Mouse (Mus musculus) midbrain, embryonic 12.5 days (tissue): ENCODE measurements at regions not wholly inside any gene's neighbourhood (a gene's known extent, or its start where the extent isn't known, plus 50 kb on each side); places are given as distances from the start of the nearest gene placed in this dataset.
A peak's percentile ranks its signal among the peaks of the same experiment; 100 is the strongest.

ENCODE experiments used
- ATAC-seq: fragments of 200-750 bp; cut with Nextera tagmentation; 2 replicates; pipeline ENCODE4 v1.8.0; 2017; ENCODE audit warnings: low read depth, moderate TSS enrichment, moderate library complexity; ENCODE audit not compliant: low FRiP score
- H3K27ac ChIP-seq: fragments of 300-500 bp; sonication (generic); replicated peaks from 2 replicates; pipeline ENCODE4 v1.5.1; 2016; ENCODE audit warnings: mild to moderate bottlenecking
- H3K27me3 ChIP-seq: fragments of 300-500 bp; sonication (generic); 2 replicates; pipeline ENCODE4 v1.6.1; 2016; ENCODE audit warnings: mild to moderate bottlenecking
- H3K36me3 ChIP-seq: fragments of 300-500 bp; sonication (generic); 2 replicates; pipeline ENCODE4 v1.6.1; 2016
- H3K4me1 ChIP-seq: fragments of 300-500 bp; sonication (generic); 2 replicates; pipeline ENCODE4 v1.6.1; 2016
- H3K4me2 ChIP-seq: fragments of 300-500 bp; sonication (generic); replicated peaks from 2 replicates; pipeline ENCODE4 v1.6.1; 2016; ENCODE audit warnings: mild to moderate bottlenecking, moderate library complexity
- H3K4me3 ChIP-seq: fragments of 300-500 bp; sonication (generic); 2 replicates; pipeline ENCODE4 v1.5.1; 2016; ENCODE audit warnings: mild to moderate bottlenecking
- H3K9ac ChIP-seq: fragments of 300-500 bp; sonication (generic); replicated peaks from 2 replicates; pipeline ENCODE4 v1.6.1; 2016; ENCODE audit warnings: mild to moderate bottlenecking, moderate library complexity
- H3K9me3 ChIP-seq: fragments of 300-500 bp; sonication (generic); 2 replicates; pipeline ENCODE4 v1.6.1; 2016; ENCODE audit warnings: mild to moderate bottlenecking
- WGBS: fragments of 180-500 bp; shearing (Covaris S2); methylation state at CpG from one replicate; pipeline ENCODE4 v1.1.7; 2016; 5-methylcytosine and 5-hydroxymethylcytosine counted together

GRCm38 (mm10) chr6:100088576-100088975 lies 198.7 kb downstream of the Rybp start:
- Histone ChIP-seq H3K27me3 (peaks cover 4% of the 10 kb centered on the region; the same call in 1 of the 2 replicates), H3K4me2 (no peak overlapping the region), H3K4me1 (no peaks in the 10 kb centered on the region), H3K9me3 (0 out of 2 replicates have a peak, but pooled peaks cover 7% of the 10 kb centered on the region), H3K9ac (no peak overlapping the region), H3K4me3 (no peak overlapping the region), H3K36me3 (no peaks in the 10 kb centered on the region), H3K27ac (no peak overlapping the region)
- ATAC-seq = no peak
- whole genome bisulfite sequencing = 70% methylated on average over 4 of the region's 4 CpGs

- ATAC-seq = no peak
- no peak overlapping the region for H3K4me3 ChIP-seq
- 91% methylated on average over 7 of the region's 7 CpGs for WGBS
Measured at GRCm38 (mm10) chr6:100086807-100087206, 200.5 kb downstream of the Rybp start.

GRCm38 (mm10) chr6:100085981-100086380 lies 201.3 kb downstream of the Rybp start:
- Histone ChIP-seq H3K9ac (no peak overlapping the region), H3K4me3 (no peak overlapping the region), H3K27me3 (peaks cover 4% of the 10 kb centered on the region; the same call in 1 of the 2 replicates), H3K4me2 (no peak overlapping the region), H3K36me3 (no peaks in the 10 kb centered on the region), H3K9me3 (0 out of 2 replicates have a peak, but pooled peaks cover 7% of the 10 kb centered on the region), H3K4me1 (no peaks in the 10 kb centered on the region), H3K27ac (no peak overlapping the region)
- ATAC-seq = no peak
- 33% methylated on average over 1 of the region's 1 CpGs for WGBS

More at GRCm38 (mm10) chr6:100086807-100087206, 200.5 kb downstream of the Rybp start:
- Histone ChIP-seq H3K4me2 (no peak overlapping the region), H3K4me1 (no peaks in the 10 kb centered on the region), H3K27ac (no peak overlapping the region), H3K36me3 (no peaks in the 10 kb centered on the region), H3K27me3 (peaks cover 4% of the 10 kb centered on the region; the same call in 1 of the 2 replicates), H3K9me3 (0 out of 2 replicates have a peak, but pooled peaks cover 7% of the 10 kb centered on the region), H3K9ac (no peak overlapping the region)

DNA sequence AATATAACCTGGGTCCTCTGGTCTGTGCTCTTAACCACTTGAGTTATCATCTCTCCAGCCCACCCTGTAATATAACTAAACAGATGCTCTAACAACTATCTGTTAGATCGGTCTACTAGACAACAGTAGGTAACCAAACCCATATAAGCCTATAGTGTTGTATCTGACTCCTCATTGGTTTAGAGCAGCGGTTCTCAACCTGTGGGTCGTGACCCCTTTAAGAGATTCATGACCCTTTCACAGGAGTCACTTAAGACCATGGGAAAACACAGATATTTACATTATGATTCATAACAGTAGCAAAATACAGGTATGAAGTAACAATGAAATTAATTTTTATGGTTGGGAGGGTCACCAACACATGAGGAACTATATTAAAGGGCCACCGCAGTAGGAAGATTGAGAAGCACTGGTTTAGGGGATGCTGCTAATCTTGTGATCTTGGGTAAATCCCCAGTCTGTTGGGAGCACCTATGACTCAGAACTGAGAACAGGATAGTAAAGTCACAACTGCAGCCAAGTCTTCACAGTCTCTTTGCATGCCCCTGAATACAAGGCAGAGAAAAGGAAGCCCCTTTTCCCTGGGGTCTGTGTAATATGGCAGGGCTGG lies 203.3 kb downstream of the Rybp start:
- Histone ChIP-seq H3K4me3 (no peak overlapping the region), H3K4me1 (no peaks in the 10 kb centered on the region), H3K9me3 (0 out of 2 replicates have a peak, but pooled peaks cover 7% of the 10 kb centered on the region), H3K4me2 (no peak overlapping the region), H3K27ac (no peak overlapping the region), H3K9ac (no peak overlapping the region), H3K27me3 (no peaks in the 10 kb centered on the region; the same call in 1 of the 2 replicates), H3K36me3 (no peaks in the 10 kb centered on the region)
- no peak for ATAC-seq
- 92% methylated on average over 4 of the region's 4 CpGs for WGBS

- H3K4me2 ChIP-seq = no peak overlapping the region
- no peak for ATAC-seq
- WGBS = 88% methylated on average over 5 of the region's 5 CpGs
Measured at GRCm38 (mm10) chr6:100083127-100083526, 204.2 kb downstream of the Rybp start.

DNA sequence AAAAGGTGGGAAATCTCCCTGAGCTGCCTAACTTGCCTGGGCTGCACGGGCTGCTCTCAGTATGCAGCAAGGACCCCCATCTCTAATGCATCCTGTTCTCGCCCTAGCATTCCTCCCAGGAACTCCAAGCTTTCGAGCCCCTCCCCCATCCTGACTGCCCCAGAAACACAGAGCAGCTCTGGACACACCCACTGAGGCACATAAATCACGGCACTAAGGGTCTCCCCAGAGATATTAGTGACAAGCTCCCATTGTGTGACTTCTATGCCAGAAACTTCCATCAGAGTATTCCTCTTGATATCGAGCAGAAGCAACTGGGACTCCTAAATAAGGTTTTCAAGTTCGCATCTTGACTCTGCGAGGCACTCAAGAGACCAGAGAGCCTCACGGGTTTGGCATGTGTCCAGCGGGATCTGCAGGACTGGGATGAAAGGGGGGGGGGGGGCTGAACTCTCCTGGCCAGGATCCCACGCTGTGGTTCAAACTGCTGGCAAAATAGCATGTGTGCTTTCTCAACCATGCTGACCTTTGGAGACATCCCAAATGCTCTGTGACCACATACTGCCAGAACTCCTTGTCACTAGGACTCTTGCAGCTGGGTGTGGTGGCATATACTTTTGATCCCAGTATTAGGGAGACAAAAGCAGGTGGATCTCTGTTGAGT lies 212.5 kb downstream of the Rybp start:
- 26% methylated on average over 10 of the region's 10 CpGs for WGBS
- 0 out of 2 replicates have a peak, but pooled peaks have one; percentile 19 for ATAC-seq
- Histone ChIP-seq H3K4me1 (peaks cover 11% of the 10 kb centered on the region), H3K36me3 (no peaks in the 10 kb centered on the region), H3K9me3 (no peaks in the 10 kb centered on the region), H3K9ac (no peak overlapping the region), H3K27me3 (peaks cover 24% of the 10 kb centered on the region), H3K4me3 (no peak overlapping the region), H3K4me2 (no peak overlapping the region), H3K27ac (no peak overlapping the region)

More at GRCm38 (mm10) chr6:100083127-100083526, 204.2 kb downstream of the Rybp start:
- Histone ChIP-seq H3K4me3 (no peak overlapping the region), H3K9ac (no peak overlapping the region), H3K9me3 (0 out of 2 replicates have a peak, but pooled peaks cover 7% of the 10 kb centered on the region), H3K36me3 (no peaks in the 10 kb centered on the region), H3K27me3 (no peaks in the 10 kb centered on the region), H3K27ac (no peak overlapping the region), H3K4me1 (no peaks in the 10 kb centered on the region)

- Histone ChIP-seq H3K4me1 (peaks cover 11% of the 10 kb centered on the region), H3K27me3 (peaks cover 29% of the 10 kb centered on the region), H3K9ac (no peak overlapping the region), H3K27ac (no peak overlapping the region), H3K9me3 (no peaks in the 10 kb centered on the region), H3K4me2 (no peak overlapping the region), H3K36me3 (no peaks in the 10 kb centered on the region), H3K4me3 (no peak overlapping the region)
- 81% methylated on average over 6 of the region's 6 CpGs for WGBS
- no peak for ATAC-seq
Measured at GRCm38 (mm10) chr6:100072261-100072968, 214.9 kb downstream of the Rybp start.

GRCm38 (mm10) chr6:100069151-100069550 lies 218.1 kb downstream of the Rybp start:
- no peak for ATAC-seq
- no peaks in the 10 kb centered on the region for H3K4me1 ChIP-seq
- H3K36me3 ChIP-seq = no peaks in the 10 kb centered on the region
- 76% methylated on average over 4 of the region's 4 CpGs for WGBS
- H3K9ac ChIP-seq = no peak overlapping the region
- peaks cover 24% of the 10 kb centered on the region for H3K27me3 ChIP-seq
- H3K4me3 ChIP-seq = no peak overlapping the region
- no peak overlapping the region for H3K27ac ChIP-seq
- H3K4me2 ChIP-seq = no peak overlapping the region
- no peaks in the 10 kb centered on the region for H3K9me3 ChIP-seq

- Histone ChIP-seq H3K4me3 (no peak overlapping the region), H3K27me3 (peaks cover 11% of the 10 kb centered on the region), H3K4me1 (no peaks in the 10 kb centered on the region), H3K9ac (no peak overlapping the region), H3K27ac (no peak overlapping the region), H3K36me3 (no peaks in the 10 kb centered on the region), H3K4me2 (no peak overlapping the region), H3K9me3 (no peaks in the 10 kb centered on the region)
- ATAC-seq = no peak
- WGBS = 85% methylated on average over 4 of the region's 4 CpGs
Measured at GRCm38 (mm10) chr6:100067273-100067672, 220.0 kb downstream of the Rybp start.

DNA sequence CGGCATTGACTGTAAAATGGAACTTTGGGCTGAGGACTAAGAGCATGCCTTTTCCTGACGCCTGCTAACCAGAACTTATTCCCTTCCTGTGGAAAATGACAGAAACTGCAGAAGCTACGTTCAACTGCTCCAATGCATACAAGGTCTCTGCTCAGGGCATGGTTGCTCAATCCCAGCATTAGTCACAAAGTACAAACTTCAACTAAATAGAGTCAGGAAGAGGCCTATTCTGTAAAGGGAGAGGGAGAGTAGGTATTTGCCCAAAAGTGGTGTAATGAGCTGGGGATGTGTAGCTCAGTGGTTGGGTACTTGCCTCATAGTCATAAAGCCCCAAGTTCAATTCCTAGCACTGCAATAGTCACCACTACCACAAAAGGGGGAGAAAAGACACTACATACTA lies 221.7 kb downstream of the Rybp start:
- 91% methylated on average over 3 of the region's 3 CpGs for WGBS
- Histone ChIP-seq H3K4me1 (no peaks in the 10 kb centered on the region), H3K4me3 (no peak overlapping the region), H3K9ac (no peak overlapping the region), H3K36me3 (no peaks in the 10 kb centered on the region), H3K27me3 (peaks cover 11% of the 10 kb centered on the region), H3K27ac (no peak overlapping the region), H3K9me3 (no peaks in the 10 kb centered on the region), H3K4me2 (no peak overlapping the region)
- no peak for ATAC-seq

- H3K9ac ChIP-seq = no peak overlapping the region
- H3K4me2 ChIP-seq = no peak overlapping the region
- H3K4me1 ChIP-seq = no peaks in the 10 kb centered on the region
- no peaks in the 10 kb centered on the region for H3K36me3 ChIP-seq
- no peak overlapping the region for H3K4me3 ChIP-seq
- H3K9me3 ChIP-seq = no peaks in the 10 kb centered on the region
- no peak for ATAC-seq
- 96% methylated on average over 8 of the region's 8 CpGs for WGBS
- H3K27ac ChIP-seq = no peak overlapping the region
- H3K27me3 ChIP-seq = peaks cover 16% of the 10 kb centered on the region
Measured at GRCm38 (mm10) chr6:100062961-100063360, 224.3 kb downstream of the Rybp start.

GRCm38 (mm10) chr6:100059803-100060202 lies 227.5 kb downstream of the Rybp start:
- Histone ChIP-seq H3K36me3 (no peaks in the 10 kb centered on the region), H3K4me1 (no peaks in the 10 kb centered on the region), H3K4me2 (no peak overlapping the region), H3K9ac (no peak overlapping the region), H3K4me3 (no peak overlapping the region), H3K27ac (no peak overlapping the region), H3K9me3 (no peaks in the 10 kb centered on the region), H3K27me3 (peaks cover 43% of the 10 kb centered on the region)
- ATAC-seq = no peak
- 72% methylated on average over 8 of the region's 8 CpGs for WGBS
